In genomic region chr11:52000290-52000962, GRCm38 (mm10) we compare ENCODE assay signal across 8 mouse cellular contexts. TPM values are rescaled to one million over a fixed set of nuclear protein-coding genes. Genes with fewer than 3 reads are reported as not detected.
DNase-seq lines count a peak whose midpoint lies in the region; ATAC-seq and TF ChIP-seq lines count a peak whose summit lies in the region.

Gene Ube2b (minus strand): TSS chr11:52000762.

- peak within 1 kb of the TSS; percentile 87 for H3K4me3 ChIP-seq in forebrain, embryonic 10.5 days
- H3K4me3 ChIP-seq in heart, embryonic 15.5 days: peak within 1 kb of the TSS; percentile 87
- H3K4me3 ChIP-seq in liver, embryonic 14.5 days (ENCODE audit: insufficient read depth in 1 of 2, low read depth in 2 of 2, low read length in 2 of 2): peak within 1 kb of the TSS; percentile 90 to 98
- peak within 1 kb of the TSS; percentile 94 for H3K4me3 ChIP-seq in neural tube, embryonic 11.5 days (ENCODE audit: low read depth, low read length)
- H3K4me3 ChIP-seq in stomach, postnatal 0 days (ENCODE audit: low read depth, low read length): peak within 1 kb of the TSS; percentile 95

- TF ChIP-seq EP300 in liver, embryonic 14.5 days (IDR thresholded peaks at IDR 0.05; ENCODE audit: low read depth): peak; percentile 55; the same call in 1 of the 2 replicates
- TF ChIP-seq EP300 in stomach, postnatal 0 days (optimal IDR thresholded peaks at IDR 0.05): peak; percentile 80

- H3K4me2 ChIP-seq in heart, embryonic 15.5 days: peak within 1 kb of the TSS; percentile 70
- H3K4me2 ChIP-seq in liver, embryonic 14.5 days (ENCODE audit: low read depth): peak within 1 kb of the TSS; percentile 90
- peak within 1 kb of the TSS; percentile 60 for H3K4me2 ChIP-seq in neural tube, embryonic 11.5 days (ENCODE audit: low read depth)
- peak within 1 kb of the TSS; percentile 86 for H3K4me2 ChIP-seq in stomach, postnatal 0 days (replicated peaks; ENCODE audit: low read depth)

- H3K9ac ChIP-seq in heart, embryonic 15.5 days: peak within 1 kb of the TSS; percentile 92
- peak within 1 kb of the TSS; percentile 94 for H3K9ac ChIP-seq in liver, embryonic 14.5 days (replicated peaks)
- H3K9ac ChIP-seq in neural tube, embryonic 11.5 days (ENCODE audit: low read length): peak within 1 kb of the TSS; percentile 92
- H3K9ac ChIP-seq in stomach, postnatal 0 days (ENCODE audit: low read length): peak within 1 kb of the TSS; percentile 96

- WGBS in forebrain, embryonic 10.5 days: under 1% methylated on average over 57 of the region's 63 CpGs
- WGBS in heart, embryonic 15.5 days: under 1% methylated on average over 55 of the region's 63 CpGs
- WGBS in liver, embryonic 14.5 days (ENCODE audit: insufficient replicate concordance): 0% methylated on average over 62 of the region's 63 CpGs
- under 1% methylated on average over 54 of the region's 63 CpGs for WGBS in neural tube, embryonic 11.5 days
- WGBS in stomach, postnatal 0 days: under 1% methylated on average over 46 of the region's 63 CpGs

- peak; percentile 90 to 91 for DNase-seq in CD8-positive naive resting alpha-beta T cell, adult 2 months (ENCODE audit: low read depth in 2 of 2, low spot score in 2 of 2)
- peak; percentile 92 for DNase-seq in c-Kit-positive CD71-negative TER-119-negative erythroid progenitor cells, embryonic 14.5 days (ENCODE audit: low read depth)
- peak; percentile 96 for DNase-seq in forebrain, embryonic 10.5 days (ENCODE audit: extremely low spot score, low spot score)
- DNase-seq in kidney, postnatal 25 days: peak; percentile 99
- peak; percentile 96 for DNase-seq in liver, embryonic 14.5 days (ENCODE audit: low read depth in 3 of 3, low spot score in 3 of 3)
- DNase-seq in neural tube, embryonic 11.5 days (ENCODE audit: low spot score): peak; percentile 96
- DNase-seq in stomach, postnatal 0 days (ENCODE audit: low spot score): peak; percentile 98

- peaks cover 51% of the 10 kb centered on the region for H3K4me1 ChIP-seq in forebrain, embryonic 10.5 days
- H3K4me1 ChIP-seq in heart, embryonic 15.5 days (replicated peaks): peaks cover 33% of the 10 kb centered on the region
- H3K4me1 ChIP-seq in liver, embryonic 14.5 days (replicated peaks; ENCODE audit: control insufficient read depth in 2 of 2, insufficient read depth in 2 of 2, low read length in 1 of 2): peaks cover 12 to 18% of the 10 kb centered on the region in 2 experiments
- peaks cover 14% of the 10 kb centered on the region; the same call in 1 of the 2 replicates for H3K4me1 ChIP-seq in neural tube, embryonic 11.5 days (ENCODE audit: control insufficient read depth, insufficient read depth, low read length)
- H3K4me1 ChIP-seq in stomach, postnatal 0 days (replicated peaks; ENCODE audit: control insufficient read depth, insufficient read depth): peaks cover 2% of the 10 kb centered on the region; the same call in 1 of the 2 replicates

- TF ChIP-seq CTCF in liver, embryonic 14.5 days (IDR thresholded peaks at IDR 0.05; ENCODE audit: low read depth): no peak
- TF ChIP-seq CTCF in stomach, postnatal 0 days (IDR thresholded peaks at IDR 0.05; ENCODE audit: low read depth): no peak

- H3K36me3 ChIP-seq in forebrain, embryonic 10.5 days (replicated peaks): peaks cover 27% of the 10 kb centered on the region
- H3K36me3 ChIP-seq in heart, embryonic 15.5 days: peaks cover 24% of the 10 kb centered on the region
- peaks cover 20% of the 10 kb centered on the region for H3K36me3 ChIP-seq in liver, embryonic 14.5 days (replicated peaks; ENCODE audit: control insufficient read depth, insufficient read depth, low read depth)
- peaks cover 6% of the 10 kb centered on the region for H3K36me3 ChIP-seq in neural tube, embryonic 11.5 days (ENCODE audit: control insufficient read depth, insufficient read depth, low read length)
- peaks cover 13% of the 10 kb centered on the region for H3K36me3 ChIP-seq in stomach, postnatal 0 days (ENCODE audit: control insufficient read depth, insufficient read depth, low read length)

- H3K9me3 ChIP-seq in forebrain, embryonic 10.5 days: no peaks in the 10 kb centered on the region
- no peaks in the 10 kb centered on the region for H3K9me3 ChIP-seq in heart, embryonic 15.5 days (replicated peaks)
- H3K9me3 ChIP-seq in liver, embryonic 14.5 days (ENCODE audit: control insufficient read depth, low read length): no peaks in the 10 kb centered on the region
- H3K9me3 ChIP-seq in neural tube, embryonic 11.5 days (ENCODE audit: control insufficient read depth, low read length): no peaks in the 10 kb centered on the region
- H3K9me3 ChIP-seq in stomach, postnatal 0 days (ENCODE audit: control insufficient read depth, low read length): no peaks in the 10 kb centered on the region

- peak within 1 kb of the TSS; percentile 99 for H3K27ac ChIP-seq in forebrain, embryonic 10.5 days
- H3K27ac ChIP-seq in heart, embryonic 15.5 days: peak within 1 kb of the TSS; percentile 97
- peak within 1 kb of the TSS; percentile 89 for H3K27ac ChIP-seq in liver, embryonic 14.5 days
- peak within 1 kb of the TSS; percentile 85 for H3K27ac ChIP-seq in neural tube, embryonic 11.5 days (ENCODE audit: low read depth, low read length)
- peak within 1 kb of the TSS; percentile 98 for H3K27ac ChIP-seq in stomach, postnatal 0 days (replicated peaks)

- peak; percentile 76 for ATAC-seq in heart, embryonic 15.5 days (replicated peaks; ENCODE audit: insufficient number of reproducible peaks, insufficient read depth, low FRiP score, low read depth)
- ATAC-seq in liver, embryonic 14.5 days (ENCODE audit: insufficient read depth): peak; percentile 84
- ATAC-seq in neural tube, embryonic 11.5 days (ENCODE audit: insufficient read depth, low FRiP score, low TSS enrichment): peak; percentile 76
- peak; percentile 89 for ATAC-seq in stomach, postnatal 0 days (ENCODE audit: low FRiP score, low TSS enrichment)

- H3K27me3 ChIP-seq in forebrain, embryonic 10.5 days (ENCODE audit: poor library complexity, severe bottlenecking): no peaks in the 10 kb centered on the region
- no peaks in the 10 kb centered on the region for H3K27me3 ChIP-seq in heart, embryonic 15.5 days
- no peaks in the 10 kb centered on the region for H3K27me3 ChIP-seq in liver, embryonic 14.5 days (ENCODE audit: control insufficient read depth, insufficient read depth, low read length)
- H3K27me3 ChIP-seq in neural tube, embryonic 11.5 days (ENCODE audit: control insufficient read depth, insufficient read depth, low read length): no peaks in the 10 kb centered on the region
- H3K27me3 ChIP-seq in stomach, postnatal 0 days (ENCODE audit: control insufficient read depth, insufficient read depth, low read length): no peaks in the 10 kb centered on the region

RNA-seq across cellular contexts. Expression of gene Ube2b, which starts in this region (rescaled TPM):
- polyA plus RNA-seq in forebrain, embryonic 10.5 days (2016; fragmentation: Nextera tagmentation; extraction: Ambion mirVana): 199 TPM in 2 replicates
- 243 and 292 TPM in 2 replicates for polyA plus RNA-seq in heart, embryonic 15.5 days (2015; fragmentation: Nextera tagmentation; extraction: Ambion mirVana)
- polyA plus RNA-seq in liver, embryonic 14.5 days (2012; rRNA removed): 33.5 and 61.0 TPM in 2 replicates
- 49.5 and 54.8 TPM in 2 replicates for polyA plus RNA-seq in liver, embryonic 14.5 days (2014; fragmentation: Nextera tagmentation; extraction: Ambion mirVana)
- 178 and 187 TPM in 2 replicates for polyA plus RNA-seq in neural tube, embryonic 11.5 days (2014; fragmentation: Nextera tagmentation; extraction: Ambion mirVana)
- 182 and 183 TPM in 2 replicates for polyA plus RNA-seq in stomach, postnatal 0 days (2015; fragmentation: Nextera tagmentation; extraction: Ambion mirVana)

Comparison
In these comparisons a context has a peak if more than half of its experiments do, and no peak if none do; other contexts are left out.
1. Peak in every context shown above with its lines: DNase-seq, ATAC-seq, H3K4me3 ChIP-seq and H3K27ac ChIP-seq.